ENCODE assay signal across 8 mouse cellular contexts in genomic region chr4:116017300-116017901, GRCm38 (mm10). TPM values are rescaled to one million over a fixed set of nuclear protein-coding genes. Genes with fewer than 3 reads are reported as not detected.
DNase-seq lines count a peak whose midpoint lies in the region; ATAC-seq lines count a peak whose summit lies in the region.

No protein-coding gene starts in this region.

- intact Hi-C loops in gastrocnemius, postnatal 14 days (cut with DNase I; ENCODE audit: low total_unique reads) = no loop called here
- intact Hi-C loops in left cerebral cortex, postnatal 25 days (cut with DNase I) = loop anchor here (2.0 to 5.0 kb wide), 2 partner anchors 15 to 35 kb away; partner anchors contain the start of gene Nsun4

- peak; percentile 78 for ATAC-seq in common myeloid progenitor, adult 5-6 weeks (replicated peaks; ENCODE audit: low read depth, poor library complexity, severe bottlenecking)
- ATAC-seq in inflammation-experienced regulatory T-cells, adult 6 months = peak; percentile 50

- DNase-seq in ZHBTc4 (ENCODE audit: low read depth, low spot score) = peak; percentile 89
- DNase-seq in gastrocnemius, postnatal 14 days = peak; percentile 64
- peak; percentile 77 to 83 for DNase-seq in left cerebral cortex, postnatal 25 days (ENCODE audit: low spot score in 2 of 2)
- peak; percentile 76 for DNase-seq in mesoderm, embryonic 11.5 days (ENCODE audit: low read depth, low spot score)
- peak; percentile 83 for DNase-seq in right cerebral cortex, postnatal 25 days
- peak; percentile 83 for DNase-seq in yolk sac, embryonic 10.5 days (ENCODE audit: low spot score)

RNA-seq across cellular contexts. Expression of gene Faah, which starts 0.3 kb away (rescaled TPM):
- 2.2 and 3.4 TPM in 2 replicates for total RNA-seq in common myeloid progenitor, adult 5-6 weeks (2017)
- total RNA-seq in gastrocnemius, postnatal 14 days (2021) = under 1 TPM in 1 of 2 experiments, not detected in 1; 0.39 TPM
- 10 to 100 TPM; 29.0 to 64.8 (median 60.3) TPM for polyA plus RNA-seq in inflammation-experienced regulatory T-cells, adult 6 months (2017; shearing (Covaris generic))
- total RNA-seq in left cerebral cortex, postnatal 25 days (2021) = 10 to 100 TPM; 88.4 to 89.8 TPM

RNA-seq across cellular contexts. Expression of gene Nsun4, which starts 36.3 kb away (rescaled TPM):
- total RNA-seq in common myeloid progenitor, adult 5-6 weeks (2017) = 8.7 and 16.4 TPM in 2 replicates
- 10 to 100 TPM; 12.7 to 13.9 TPM for total RNA-seq in gastrocnemius, postnatal 14 days (2021)
- 10 to 100 TPM; 21.2 to 33.3 (median 29.9) TPM for polyA plus RNA-seq in inflammation-experienced regulatory T-cells, adult 6 months (2017; shearing (Covaris generic))
- total RNA-seq in left cerebral cortex, postnatal 25 days (2021) = 10 to 100 TPM; 10.7 to 11.4 TPM

RNA-seq across cellular contexts. Expression of gene Uqcrh, which starts 57.5 kb away (rescaled TPM):
- 353 and 354 TPM in 2 replicates for total RNA-seq in common myeloid progenitor, adult 5-6 weeks (2017)
- total RNA-seq in gastrocnemius, postnatal 14 days (2021) = 100 to 1,000 TPM; 876 to 989 TPM
- polyA plus RNA-seq in inflammation-experienced regulatory T-cells, adult 6 months (2017; shearing (Covaris generic)) = 100 to 1,000 TPM; 803 to 910 (median 862) TPM
- 100 to 1,000 TPM; 444 to 446 TPM for total RNA-seq in left cerebral cortex, postnatal 25 days (2021)

RNA-seq across cellular contexts. Expression of gene Lrrc41, which starts 57.7 kb away (rescaled TPM):
- total RNA-seq in common myeloid progenitor, adult 5-6 weeks (2017) = 14.4 and 22.4 TPM in 2 replicates
- total RNA-seq in gastrocnemius, postnatal 14 days (2021) = 10 to 100 TPM; 19.0 to 25.0 TPM
- polyA plus RNA-seq in inflammation-experienced regulatory T-cells, adult 6 months (2017; shearing (Covaris generic)) = 10 to 100 TPM; 16.5 to 19.0 (median 18.0) TPM
- total RNA-seq in left cerebral cortex, postnatal 25 days (2021) = 10 to 100 TPM; 45.3 to 47.7 TPM

Comparison
In these comparisons a context has a peak if more than half of its experiments do, and no peak if none do; other contexts are left out.
1. Peak in every context shown above with its lines: DNase-seq and ATAC-seq.
2. RNA of gene Faah, which starts 0.3 kb away (total RNA-seq): 88.4 to 89.8 TPM in left cerebral cortex, postnatal 25 days; 2.2 to 3.4 TPM in common myeloid progenitor, adult 5-6 weeks and 0.39 TPM in gastrocnemius, postnatal 14 days; every median in the first group is over 10 times any median in the second.